Mouse (Mus musculus) gastrocnemius, postnatal 10 days (tissue): Measurements from ENCODE around the gene Cc2d2b. TPM values are rescaled to one million over a fixed set of nuclear protein-coding genes. Genes with fewer than 3 reads are reported as not detected.

Experiments used
- DNase-seq: peaks from one replicate; pipeline ENCODE4 v3.0.0; 2021; ENCODE audit warnings: mixed read lengths
- total RNA-seq, 2 experiments: library from RNA; stranded (reverse); gene quantifications; 2 replicates each; pipeline ENCODE4 v1.2.3; 2021

Gene Cc2d2b
- total RNA-seq, 2 experiments from 2014 or later = not detected

DNA sequence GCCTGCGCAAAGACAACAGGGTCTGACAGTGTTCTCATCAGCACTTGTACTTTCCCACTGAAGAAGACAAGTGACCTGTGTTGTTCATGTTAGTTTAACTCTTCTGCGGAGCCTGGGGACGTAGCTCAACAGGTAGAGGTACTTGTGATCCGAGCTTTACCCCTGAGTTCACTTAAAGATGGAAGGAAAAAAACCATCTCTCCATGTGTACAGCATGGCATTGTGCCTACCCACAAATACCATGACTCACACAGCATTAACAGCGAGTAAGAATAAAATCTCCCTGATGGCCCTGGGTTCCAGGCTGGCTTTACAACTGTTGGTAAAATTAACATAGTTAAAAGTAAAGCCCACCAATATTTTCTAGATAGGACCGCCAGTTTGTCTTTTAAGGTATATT lies 85.9 kb downstream of the Cc2d2b start:
- DNase-seq = no peak

DNA sequence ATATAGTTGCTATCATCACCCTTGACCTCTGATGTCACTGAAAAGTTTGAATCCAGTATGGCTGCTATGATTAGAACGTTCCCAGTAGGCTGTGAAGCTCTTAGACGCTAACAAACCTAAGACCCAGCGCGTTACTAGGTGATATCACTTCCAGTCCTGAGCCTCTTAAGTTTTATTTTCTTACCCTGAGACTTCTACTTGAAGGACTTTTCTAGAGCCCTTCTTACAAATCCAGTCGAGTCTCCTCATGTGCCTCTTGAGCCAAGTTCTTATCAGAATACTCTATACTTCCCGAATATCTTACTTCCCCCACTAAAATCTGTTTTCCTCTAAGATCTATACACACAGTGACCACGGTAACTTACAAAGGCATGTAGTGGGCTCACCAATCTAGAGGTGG lies 89.7 kb downstream of the Cc2d2b start:
- no peak for DNase-seq

DNA sequence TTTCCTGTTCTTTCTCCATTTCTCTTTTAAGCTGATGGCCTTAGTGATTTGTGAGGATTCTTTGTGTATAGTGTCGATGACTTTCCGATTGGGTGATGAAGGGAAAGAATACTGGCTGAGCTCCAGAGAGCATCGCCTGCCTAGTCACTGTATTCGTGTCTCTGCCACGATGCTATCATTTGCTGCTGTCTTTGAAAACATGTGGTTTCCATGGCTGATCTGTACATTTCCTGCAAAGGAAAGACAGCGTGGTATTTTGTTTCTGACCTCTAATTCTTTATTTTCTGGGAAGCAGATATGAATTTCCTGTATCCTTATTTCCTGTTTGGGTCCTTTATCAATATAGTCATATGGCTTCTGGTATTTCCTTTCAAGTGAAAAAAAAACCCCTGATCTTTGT lies 91.8 kb downstream of the Cc2d2b start:
- no peak for DNase-seq

DNA sequence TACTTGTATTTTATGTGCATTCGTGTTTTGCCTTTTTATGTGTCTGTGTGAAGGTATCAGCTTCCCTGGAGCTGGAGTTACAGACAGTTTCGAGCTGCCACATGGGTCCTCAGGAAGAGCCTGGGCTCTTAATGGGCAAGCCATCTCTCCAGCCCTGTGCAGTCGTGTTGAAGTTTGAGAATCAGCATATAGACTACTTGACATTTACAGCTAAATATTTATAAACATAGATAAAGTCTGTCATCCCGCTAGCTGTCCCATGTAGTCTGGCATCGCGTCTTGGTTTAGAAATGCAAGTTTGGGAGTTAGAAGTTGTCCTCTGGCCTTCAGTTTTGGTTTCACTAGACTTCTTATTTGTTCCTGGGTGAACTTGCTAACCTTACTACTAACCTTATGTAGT lies 92.5 kb downstream of the Cc2d2b start:
- DNase-seq = no peak

DNA sequence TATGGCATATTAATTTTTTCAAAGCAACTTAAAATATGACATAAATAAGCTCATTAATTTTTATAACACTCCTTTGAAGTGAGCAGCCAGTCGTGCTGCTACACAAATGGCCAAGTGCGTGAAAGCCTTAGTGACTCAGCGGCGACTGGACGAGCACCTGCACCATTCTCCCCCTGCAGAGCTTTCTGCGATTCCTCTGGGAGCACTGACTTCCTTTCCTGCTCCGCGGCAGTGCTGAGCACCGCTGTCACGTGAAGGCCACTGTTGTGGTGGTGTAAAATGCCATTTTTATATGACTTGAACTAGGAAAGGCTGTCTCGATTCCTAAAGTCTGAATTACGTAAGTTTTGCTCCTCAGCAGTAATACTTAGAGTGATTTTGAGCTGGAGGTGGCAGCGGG lies 93.0 kb downstream of the Cc2d2b start:
- DNase-seq = no peak

DNA sequence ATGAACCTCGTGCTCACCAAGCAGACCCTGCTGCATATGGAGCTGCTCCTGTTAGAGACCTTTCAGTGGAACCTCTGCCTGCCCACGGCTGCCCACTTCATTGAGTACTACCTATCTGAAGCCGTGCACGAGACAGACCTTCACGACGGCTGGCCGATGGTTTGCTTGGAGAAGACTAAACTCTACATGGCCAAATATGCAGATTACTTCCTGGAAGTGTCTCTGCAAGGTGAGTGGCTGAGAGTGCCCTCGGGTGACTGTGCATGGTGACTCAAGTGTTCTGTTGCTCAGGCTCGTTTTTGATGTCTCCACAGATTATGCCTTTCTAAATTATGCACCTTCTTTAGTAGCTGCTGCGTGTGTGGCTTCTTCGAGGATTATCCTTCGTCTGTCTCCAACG lies 96.2 kb downstream of the Cc2d2b start:
- no peak for DNase-seq

DNA sequence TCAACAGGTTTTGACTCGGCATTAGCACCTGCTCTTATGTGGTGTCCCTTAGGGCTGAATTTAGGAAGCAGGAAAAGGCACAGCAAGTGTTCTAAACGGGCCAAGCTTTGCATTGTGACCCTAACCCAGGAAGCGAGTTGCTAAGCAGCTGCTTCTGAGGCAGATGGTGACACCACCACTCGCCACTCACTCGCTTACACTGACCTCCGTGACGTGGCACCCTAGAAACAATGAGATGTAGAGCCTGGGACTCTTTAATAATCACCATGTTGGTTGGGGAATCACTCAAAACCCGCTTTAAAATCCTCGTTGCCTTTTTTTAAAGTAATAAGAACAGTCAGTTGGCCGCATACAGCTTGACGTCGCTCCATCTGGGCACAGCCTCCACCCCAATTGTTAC lies 100.8 kb downstream of the Cc2d2b start:
- DNase-seq = no peak

DNA sequence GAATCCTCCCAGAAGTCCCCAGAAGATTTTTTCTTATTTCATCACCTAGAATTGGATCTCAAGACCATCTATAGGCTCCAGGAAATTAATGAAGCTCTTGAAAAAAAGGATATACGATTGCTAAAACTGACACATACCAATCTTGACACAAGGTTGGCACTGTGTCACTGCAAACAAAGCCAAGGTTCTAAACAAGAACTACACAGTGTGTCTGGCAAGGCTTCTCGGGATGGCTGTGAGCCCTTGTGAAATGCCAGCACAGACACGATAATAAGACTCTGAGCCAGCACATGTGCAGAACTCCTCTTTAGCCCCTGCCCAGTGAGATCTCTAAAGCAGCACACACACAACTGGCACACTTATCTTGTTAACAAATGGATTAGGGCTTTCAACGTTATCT lies 111.0 kb downstream of the Cc2d2b start:
- DNase-seq = no peak

DNA sequence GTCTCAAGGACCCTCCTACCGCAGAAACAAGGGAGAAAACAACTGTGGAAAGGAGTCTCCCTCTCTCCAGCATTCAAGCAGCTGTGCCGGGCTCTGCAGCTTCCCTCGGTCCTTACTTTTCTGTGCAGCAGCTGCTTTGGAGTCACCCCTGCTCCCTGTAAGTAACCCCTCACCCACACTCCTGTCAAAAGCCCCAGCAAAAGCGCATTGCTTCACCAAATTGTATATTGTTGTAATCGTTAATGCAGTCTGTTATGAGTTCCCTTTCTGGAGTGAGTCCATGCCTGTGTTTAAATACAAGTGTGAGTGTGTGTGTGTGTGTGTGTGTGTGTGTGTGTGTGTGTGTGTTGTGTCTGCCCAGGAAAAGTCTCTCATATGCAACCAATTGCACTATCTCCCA lies 119.7 kb downstream of the Cc2d2b start:
- DNase-seq = no peak

DNA sequence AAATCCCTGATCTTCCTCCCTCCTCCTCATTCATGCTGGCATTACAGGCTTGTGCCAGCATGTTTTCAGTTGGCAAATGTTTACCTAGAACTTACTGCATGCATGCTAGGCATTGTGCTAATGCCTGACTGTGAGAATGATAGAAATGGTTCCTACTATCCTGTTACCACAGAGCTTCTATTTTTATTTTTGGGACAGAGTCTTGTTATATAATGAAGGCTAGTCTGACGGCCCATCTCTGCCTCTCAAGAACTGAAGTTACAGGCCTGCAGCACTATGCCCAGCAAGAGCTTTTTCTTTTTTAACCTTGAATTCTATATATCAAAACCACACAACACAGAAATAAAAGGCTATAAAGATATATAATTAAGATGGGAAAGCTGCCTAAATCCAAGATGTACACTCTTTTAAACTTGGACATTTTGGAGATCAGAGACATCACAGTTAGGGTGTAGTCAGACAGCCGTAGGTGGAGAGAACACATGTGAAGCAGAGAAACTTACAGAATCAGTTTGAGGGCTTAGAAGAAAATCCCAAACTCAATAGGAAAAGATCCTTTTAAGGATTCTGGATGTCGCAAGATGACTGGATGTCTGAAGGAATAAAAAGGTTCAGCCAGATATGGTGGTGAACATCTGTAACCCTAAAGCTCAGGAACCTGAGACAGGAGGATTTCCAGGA lies 121.0 kb downstream of the Cc2d2b start:
- no peak for DNase-seq

DNA sequence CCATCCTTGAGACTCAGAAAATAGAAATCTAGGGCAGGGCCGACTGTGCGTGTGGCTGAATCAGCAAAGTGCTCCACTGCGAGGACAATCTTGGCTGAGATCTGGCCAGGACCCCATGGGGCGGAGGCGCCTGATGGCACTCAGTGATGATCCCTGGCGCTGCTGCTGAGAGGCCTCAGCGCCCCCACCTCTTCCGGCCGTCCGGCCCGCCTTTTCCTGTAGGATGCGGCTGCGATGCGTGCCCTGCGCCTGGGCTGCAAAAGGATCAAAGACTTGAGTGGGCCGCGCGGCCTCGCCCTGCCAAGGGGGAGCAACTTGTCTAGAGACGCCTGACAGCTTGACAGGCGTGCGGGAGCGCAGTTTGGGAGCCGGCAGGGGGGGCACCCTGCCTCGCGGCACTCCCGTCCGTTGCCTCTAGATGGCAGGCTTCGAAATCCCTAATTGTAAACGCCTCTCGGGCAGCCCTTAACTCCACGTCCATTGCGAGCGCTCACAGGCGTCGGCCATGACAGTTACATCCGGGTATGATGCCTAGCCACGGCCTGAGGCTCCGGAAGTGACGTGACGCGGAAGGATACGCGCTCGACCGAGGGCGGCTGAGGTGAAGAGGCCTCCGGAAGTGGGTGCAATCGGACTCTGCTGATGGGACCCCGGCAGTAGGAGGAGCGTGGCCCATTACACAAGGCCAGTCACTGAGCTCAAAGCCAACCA lies 124.6 kb downstream of the Cc2d2b start:
- peak; percentile 89 for DNase-seq

Other genes with a start within 250 kb of the Cc2d2b start
- 10 to 100 TPM; 57.9 to 70.9 TPM for gene Sorbs1, start 235.0 kb upstream of the Cc2d2b start, total RNA-seq
- 10 to 100 TPM; 12.7 to 15.8 TPM for gene Aldh18a1, start 160.3 kb upstream of the Cc2d2b start, total RNA-seq
- 1 to 10 TPM; 2.1 to 3.9 TPM for gene Tctn3, start 136.5 kb upstream of the Cc2d2b start, total RNA-seq
- gene Entpd1, start 136.4 kb upstream of the Cc2d2b start, total RNA-seq = 10 to 100 TPM; 23.8 to 29.0 TPM
- gene Ccnj, start 82.5 kb downstream of the Cc2d2b start, total RNA-seq = 1 to 10 TPM; 4.4 to 5.2 TPM
- gene Zfp518a, start 146.0 kb downstream of the Cc2d2b start, total RNA-seq = 1 to 10 TPM; 7.4 to 7.9 TPM
- gene Blnk, start 245.8 kb downstream of the Cc2d2b start, total RNA-seq = 1 to 10 TPM in 1 of 2 experiments, under 1 TPM in 1; 0.31 to 1.8 TPM